Mouse (Mus musculus): ENCODE results near the gene Pdzd2.

GRCm38 (mm10) chr15:12739277-12740247 lies at the start of gene Pdzd2:
- TF ChIP-seq POLR2A (IDR thresholded peaks at IDR 0.05; ENCODE audit: control insufficient read depth, extremely low read depth, insufficient read depth, low read length, poor library complexity) (no peak), CTCF (IDR thresholded peaks at IDR 0.05; ENCODE audit: borderline replicate concordance, control insufficient read depth, extremely low read depth, insufficient read depth, low read length, poor library complexity) (no peak)
